Mouse (Mus musculus) fibroblast of lung, adult 2 months (primary cell): ENCODE measurements at regions not wholly inside any gene's neighbourhood (a gene's known extent, or its start where the extent isn't known, plus 50 kb on each side); places are given as distances from the start of the nearest gene placed in this dataset.
"Not testable (repeated sequence)": the region's sequence is repeated elsewhere in the genome, so short reads cannot be mapped to it uniquely, and the experiment has no call there.

ENCODE experiments used
- DNase-seq: peaks from one replicate; pipeline ENCODE4 v3.0.0-alpha.2; 2011; ENCODE audit warnings: low read depth

DNA sequence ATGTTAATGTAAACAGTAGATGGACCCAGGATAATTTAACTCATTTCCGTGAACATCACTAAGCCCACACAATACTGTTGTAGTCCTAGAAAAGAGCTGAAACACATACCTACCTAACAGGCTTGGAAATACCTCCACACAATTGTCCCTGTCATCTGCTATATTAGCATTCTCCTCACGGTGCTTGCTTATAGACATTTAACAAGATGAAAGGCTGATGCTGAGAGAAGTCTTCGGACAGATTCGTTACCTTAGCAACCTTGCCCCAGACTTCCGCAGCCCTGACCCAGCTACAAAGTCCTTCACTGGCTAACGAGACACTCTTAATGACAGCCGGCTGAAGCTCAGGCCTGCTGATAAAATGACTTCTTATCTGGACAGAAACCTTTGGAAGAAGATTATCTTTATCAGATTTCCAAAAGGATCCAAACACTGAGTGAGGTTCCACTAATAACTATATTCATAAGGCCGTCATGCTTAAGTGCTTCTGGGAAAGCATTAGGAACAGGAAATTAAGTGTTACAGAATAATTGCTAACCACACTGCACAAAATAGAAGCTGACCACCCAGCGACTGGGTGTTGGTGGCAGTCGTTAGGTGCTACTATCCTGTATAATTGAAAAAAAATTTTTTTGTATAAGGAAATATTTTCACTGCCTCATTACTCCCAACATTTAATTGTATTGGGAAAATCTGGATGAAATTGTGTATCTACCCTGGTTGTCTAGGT lies 267.0 kb upstream of the Tmpo start:
- no peak for DNase-seq

GRCm38 (mm10) chr10:91443321-91443720 lies 262.2 kb upstream of the Tmpo start:
- DNase-seq = no peak

GRCm38 (mm10) chr10:91440051-91440450 lies 258.9 kb upstream of the Tmpo start:
- no peak for DNase-seq

- no peak for DNase-seq
These were observed 256.8 kb upstream of the Tmpo start for GRCm38 (mm10) chr10:91437917-91438316.

DNA sequence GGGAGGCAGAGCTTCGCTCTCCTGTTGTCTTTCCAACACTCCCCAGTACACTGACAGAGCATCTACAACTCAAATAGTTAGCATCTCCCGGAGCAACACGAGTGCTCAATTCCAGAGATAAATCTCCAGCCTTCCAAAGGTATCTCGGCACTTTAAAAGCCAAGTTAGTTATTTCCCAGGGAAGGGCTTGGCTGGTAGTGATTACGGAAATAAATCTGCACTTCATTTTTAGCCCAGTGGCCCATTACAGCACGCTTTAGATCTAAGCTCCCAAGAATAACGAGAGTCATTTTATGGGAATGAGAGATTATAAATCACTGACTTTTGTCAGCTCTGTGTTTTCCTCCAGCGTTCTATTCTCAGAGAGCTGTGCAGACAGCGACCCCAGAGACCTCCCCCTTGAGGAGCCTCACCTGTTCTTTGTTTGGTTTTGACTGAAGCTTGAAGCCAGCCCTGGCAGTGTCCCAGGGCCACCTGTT lies 255.0 kb upstream of the Tmpo start:
- no peak for DNase-seq

DNA sequence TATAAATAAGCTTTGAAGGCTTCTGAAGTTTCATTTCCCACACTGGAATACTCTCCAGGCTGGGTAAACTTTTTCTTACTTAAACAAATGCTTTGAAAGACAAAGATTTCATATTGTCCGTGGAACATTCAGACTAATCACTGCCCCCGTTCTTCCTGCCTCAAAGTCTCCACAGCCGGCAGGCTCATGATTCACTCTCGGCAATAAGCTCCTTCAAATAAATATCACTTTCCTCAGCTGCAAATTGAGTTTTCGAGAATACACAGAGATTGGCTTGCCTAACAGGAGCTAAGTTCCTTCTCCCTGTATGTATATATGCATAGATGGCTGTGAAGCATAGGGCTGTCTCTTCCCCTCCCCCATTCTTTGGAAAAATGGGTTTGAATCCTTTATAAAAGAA lies 249.2 kb upstream of the Tmpo start:
- DNase-seq = peak; percentile 8

DNA sequence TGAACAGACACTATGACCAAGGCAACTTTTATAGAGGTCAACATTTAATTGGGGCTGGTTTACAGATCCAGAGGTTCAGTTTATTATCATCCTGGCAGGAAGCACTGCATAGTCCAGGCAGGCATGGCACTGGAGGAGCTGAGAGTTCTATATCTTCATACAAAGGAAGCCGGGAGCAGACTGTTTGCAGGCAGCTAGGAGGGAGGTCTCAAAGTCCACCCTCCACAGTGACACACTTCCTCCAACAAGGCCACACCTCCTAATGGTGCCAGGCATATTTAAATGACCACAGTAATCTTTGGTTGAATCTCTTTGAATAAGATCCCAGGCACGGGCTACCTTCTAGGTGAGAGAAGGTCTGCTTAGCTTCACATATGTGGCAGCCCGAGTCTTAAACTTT lies 245.5 kb upstream of the Tmpo start:
- DNase-seq = no peak

DNA sequence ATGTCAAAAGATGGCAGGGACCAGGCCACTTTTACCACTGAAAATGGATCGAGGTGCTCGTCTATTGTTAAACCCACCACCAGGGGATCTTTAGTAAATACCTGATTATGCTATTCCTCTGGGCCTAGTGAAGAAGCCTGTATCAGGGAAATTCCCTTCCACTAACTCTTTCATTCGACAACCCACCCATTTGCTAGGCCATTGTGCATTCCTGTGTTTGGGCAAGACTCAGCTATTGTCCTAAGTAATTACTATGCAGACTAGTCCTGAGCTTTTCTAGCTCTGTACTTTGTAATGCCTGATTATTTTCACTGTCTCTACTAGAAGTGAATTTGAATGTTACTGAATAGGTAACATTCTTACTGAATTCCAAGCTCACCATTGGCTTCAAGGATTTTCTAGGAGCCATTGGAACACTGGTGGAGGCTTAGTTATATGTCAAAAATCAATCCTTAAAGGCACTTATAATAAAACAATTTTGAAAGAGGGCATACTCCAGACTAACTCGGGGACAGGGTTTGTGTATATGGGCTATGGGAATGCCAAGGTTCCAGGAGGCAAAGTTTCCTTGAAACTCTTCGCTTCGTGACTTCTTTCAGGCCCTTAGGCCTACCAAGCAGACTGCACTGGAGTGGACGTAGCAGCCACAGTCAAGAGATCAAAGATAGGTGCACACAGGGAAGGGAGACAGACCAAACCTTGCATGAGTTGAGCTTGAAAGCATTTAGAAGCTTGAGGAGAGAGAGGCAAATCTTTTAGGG lies 244.7 kb upstream of the Tmpo start:
- not testable (repeated sequence) for DNase-seq

- no peak for DNase-seq
These were observed 243.7 kb upstream of the Tmpo start for GRCm38 (mm10) chr10:91424786-91425185.

- DNase-seq = no peak
These were observed 206.1 kb upstream of the Tmpo start for GRCm38 (mm10) chr10:91387255-91387654.

- peak; percentile 1 for DNase-seq
These were observed 203.3 kb upstream of the Tmpo start for GRCm38 (mm10) chr10:91384372-91384771.

DNA sequence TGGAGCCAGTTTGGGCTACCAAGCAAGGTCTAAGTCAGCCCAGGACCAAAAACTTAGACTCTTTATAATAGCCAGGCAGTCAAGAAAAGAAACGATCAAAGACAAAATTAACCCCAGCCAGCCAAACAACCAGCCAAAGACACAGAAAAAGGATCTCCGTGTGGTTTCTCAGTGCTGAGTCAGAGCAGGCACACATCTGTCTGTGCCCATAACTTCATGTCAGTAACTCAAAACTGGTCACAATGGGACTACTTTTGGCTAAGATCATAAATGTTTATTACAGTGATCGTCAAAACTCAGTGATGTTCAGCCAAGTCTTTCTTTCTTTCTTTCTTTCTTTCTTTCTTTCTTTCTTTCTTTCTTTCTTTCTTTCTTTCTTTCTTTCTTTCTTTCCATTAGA lies 195.6 kb upstream of the Tmpo start:
- DNase-seq = no peak

GRCm38 (mm10) chr10:91367488-91367887 lies 186.4 kb upstream of the Tmpo start:
- no peak for DNase-seq

DNA sequence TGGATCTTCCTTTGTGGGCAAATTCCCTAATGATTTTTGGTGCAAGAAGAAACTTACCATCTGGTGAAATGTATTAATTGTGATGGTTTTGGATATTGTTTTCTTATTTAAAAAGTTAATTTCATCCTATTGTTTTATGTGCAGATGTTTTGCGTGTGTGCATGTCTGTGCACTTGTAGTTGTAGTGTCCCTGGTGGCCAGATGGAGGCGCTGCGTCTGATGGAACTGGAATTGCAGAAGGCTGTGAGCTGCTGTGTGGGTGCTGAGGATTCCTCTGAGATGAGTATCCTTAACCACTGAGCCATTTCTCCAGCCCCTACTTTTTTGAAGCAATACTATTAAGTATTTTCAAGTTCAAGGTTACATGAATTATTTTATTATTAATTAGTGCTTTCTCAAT lies 181.5 kb upstream of the Tmpo start:
- DNase-seq = no peak

DNA sequence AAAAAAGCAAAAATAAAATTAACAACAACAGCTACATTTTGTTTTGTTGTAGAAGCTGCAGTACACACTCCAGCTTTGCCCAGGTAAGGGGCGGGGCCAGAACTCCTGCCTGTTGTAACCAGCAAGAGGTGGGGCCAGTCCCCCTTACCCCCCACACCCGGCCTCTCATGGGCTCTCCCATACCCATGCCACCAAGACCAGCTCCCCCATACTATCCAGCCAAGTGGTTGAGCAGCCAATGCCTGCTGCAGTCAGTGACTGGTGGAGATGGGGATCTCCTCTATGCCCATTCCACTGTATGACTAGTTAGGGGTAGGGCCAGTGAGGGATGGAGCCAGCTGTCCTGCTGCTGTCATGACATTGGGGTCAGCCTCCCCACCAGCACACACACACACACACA lies 180.5 kb upstream of the Tmpo start:
- no peak for DNase-seq

DNA sequence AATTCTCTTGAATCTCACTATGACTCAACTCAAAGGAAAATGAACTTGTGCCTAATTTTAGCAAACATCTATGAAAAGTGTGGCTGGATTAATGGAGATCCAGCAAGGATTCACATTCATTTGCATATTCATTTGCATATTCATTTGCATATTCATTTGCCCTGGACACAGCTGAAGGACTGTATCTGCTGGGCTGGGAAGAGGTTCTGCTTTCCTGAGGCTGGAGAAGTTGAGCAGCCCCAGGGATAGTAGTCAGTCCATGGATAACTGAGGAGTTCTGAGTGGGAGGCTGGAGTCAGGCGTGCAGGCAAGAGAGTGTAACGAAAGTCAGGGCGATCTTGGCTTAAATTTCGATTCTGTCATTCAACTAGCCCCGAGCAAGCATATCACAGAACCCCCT lies 164.3 kb upstream of the Tmpo start:
- DNase-seq = no peak

DNA sequence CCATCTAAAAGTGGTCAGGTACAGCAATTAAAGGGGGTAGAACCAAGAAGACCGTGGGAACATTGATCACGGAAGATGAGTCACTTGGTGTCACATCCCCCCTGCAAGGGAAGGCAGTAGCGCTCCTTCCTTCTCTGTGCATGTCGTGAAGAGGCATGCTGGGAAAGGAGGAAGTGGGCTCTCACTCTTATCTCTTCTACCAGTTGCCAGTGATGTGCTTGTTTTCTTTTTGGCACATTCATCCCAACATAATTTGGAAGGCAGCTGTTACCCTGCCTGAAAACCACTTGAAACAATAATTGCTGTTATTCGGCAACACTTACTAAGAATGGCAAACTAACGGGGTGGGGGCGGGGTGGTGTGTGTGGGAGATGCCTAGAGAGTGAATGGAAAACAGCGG lies 161.0 kb upstream of the Tmpo start:
- DNase-seq = no peak

DNA sequence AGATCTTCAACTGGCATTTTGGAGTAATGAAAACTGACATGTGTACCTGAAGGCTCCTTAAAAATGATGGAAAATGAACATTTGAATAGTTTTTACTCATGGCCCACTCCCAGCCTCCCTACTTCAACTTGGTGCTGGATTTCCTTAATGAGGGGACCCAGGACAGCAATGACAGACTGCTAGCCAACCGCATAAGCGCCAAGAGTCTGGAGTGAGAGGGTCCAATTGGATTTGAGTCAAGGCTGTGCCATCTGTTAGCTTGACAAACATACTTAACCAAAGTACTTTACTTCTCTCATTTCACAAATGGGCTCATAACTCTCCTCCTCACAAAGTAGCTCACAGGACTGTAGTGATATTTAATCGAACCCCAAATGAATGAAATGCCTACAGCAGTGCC lies 158.2 kb upstream of the Tmpo start:
- DNase-seq = no peak

DNA sequence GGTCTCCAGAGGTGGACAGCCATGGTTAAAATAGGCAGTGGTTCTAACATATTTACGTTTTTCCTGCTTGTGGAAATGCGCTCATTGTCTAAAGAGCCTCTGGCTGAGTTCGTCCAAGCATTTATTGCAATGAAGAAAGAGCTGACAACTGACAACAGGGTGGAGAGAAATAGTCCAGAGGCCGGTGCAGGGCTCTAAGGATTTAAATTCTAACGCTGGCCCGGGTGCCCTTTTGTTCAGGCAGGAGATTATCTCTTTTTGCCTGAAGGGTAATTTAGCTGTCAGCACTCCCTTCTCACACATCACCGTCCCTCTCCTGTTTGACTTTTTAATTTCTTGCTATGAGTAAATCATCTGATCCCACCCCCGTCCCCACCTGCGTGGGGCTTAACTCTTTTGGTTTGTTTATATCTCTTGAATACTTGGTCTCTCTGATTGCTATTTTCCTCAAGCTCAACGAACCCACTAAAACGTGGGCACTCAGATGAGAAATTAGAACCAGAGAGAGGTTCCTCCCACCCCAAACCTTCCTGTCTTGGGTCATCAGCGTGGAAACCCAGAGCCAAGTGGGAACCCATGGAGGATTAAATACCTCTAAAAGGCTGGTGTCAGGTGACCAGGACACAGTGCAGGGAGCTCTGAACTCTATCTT lies 145.7 kb upstream of the Tmpo start:
- DNase-seq = no peak

DNA sequence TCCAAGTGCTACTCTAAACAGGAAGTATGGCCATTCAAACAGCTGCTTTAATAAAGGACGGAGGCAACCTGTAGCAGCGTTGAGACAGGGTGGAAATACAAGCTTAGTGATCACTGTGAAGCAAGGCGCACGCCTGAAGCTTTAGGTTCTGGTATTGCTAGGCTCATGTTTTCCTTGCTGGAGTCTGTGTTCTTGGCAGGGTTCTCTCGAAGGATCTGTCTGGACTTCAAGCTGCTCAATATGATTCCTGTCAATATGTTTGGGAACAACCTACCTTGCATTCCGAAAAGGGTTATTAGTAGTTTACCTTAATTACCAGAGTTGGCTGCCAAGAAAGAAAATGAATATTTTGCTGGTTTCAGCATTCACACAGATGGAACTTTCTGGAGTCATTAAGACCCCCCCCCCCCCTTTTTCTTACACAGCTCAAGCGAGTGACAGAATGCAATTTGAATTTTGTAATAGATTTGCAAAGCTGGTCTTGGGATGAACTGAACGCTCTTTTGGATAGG lies 145.1 kb upstream of the Tmpo start:
- no peak for DNase-seq

GRCm38 (mm10) chr10:91321226-91321625 lies 140.1 kb upstream of the Tmpo start:
- DNase-seq = no peak

DNA sequence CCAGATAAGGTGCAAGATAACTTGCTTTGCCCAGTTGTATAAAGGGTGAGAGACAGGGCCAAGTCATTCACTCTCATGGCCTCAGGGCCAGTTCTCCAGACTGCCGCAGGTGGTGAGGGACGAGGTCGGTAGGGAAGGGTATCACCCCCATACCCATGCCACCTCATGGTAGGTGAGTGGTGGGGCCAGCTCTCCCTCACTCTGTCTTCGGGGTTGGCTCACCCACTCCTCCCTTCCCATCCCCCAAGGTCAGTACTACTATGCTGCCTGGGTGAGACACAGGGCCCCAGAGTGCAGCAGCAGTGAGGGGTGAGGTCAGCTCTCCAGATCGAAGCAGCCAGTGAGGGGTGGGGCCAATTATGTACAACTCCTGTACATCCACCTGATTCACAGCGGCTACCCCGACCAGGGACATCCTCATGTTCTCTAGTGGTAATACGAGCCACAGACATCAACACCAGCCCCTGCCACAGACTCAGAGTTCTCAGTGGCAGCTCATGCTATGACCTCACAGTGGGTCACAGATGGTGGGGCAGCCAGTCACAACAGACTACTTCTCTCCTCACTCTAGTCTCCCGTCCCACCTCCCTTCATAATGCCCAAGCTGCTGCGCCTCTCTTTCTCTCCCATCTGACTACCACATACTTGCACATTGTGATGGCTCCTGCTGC lies 138.5 kb upstream of the Tmpo start:
- DNase-seq = no peak
